Mouse (Mus musculus) lung, postnatal 0 days (tissue): ENCODE data around the gene Fgd2.

Source experiments
- CTCF ChIP-seq: IDR thresholded peaks from 2 replicates; pipeline ENCODE4 v1.5.1; 2016; ENCODE audit warnings: antibody characterized with exemption, mild to moderate bottlenecking
- EP300 ChIP-seq: IDR thresholded peaks from 2 replicates; pipeline ENCODE4 v1.6.1; 2016; ENCODE audit warnings: antibody characterized with exemption, mild to moderate bottlenecking, control low read depth

DNA sequence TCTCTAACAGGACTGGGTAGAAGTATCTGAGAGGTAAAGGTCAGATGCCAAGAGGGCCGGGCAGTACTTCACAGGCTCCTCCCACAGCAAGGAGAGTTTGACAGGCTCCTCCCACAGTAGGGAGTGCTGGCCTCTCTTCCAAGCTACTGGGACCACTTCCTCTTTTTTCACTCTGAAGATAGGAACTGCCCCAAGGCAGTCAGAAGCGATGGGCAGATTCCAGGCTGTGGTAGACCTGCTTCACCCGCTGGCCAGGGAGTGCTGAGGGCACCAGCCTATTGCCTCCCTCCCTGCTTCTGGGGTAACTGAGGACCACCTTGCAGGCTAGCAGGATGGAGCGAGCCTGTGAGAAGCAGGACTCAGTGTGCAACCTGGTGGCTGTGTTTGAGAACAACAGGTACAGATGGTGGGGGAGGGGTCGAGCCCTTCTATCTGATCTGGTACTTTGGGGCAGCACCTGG lies at the start of gene Fgd2:
- TF ChIP-seq CTCF, result peak; percentile 43
- TF ChIP-seq EP300, result no peak
